ENCODE assay signal across 21 mouse cellular contexts in genomic region chr8:117309653-117310274, GRCm38 (mm10). TPM values are rescaled to one million over a fixed set of nuclear protein-coding genes. Genes with fewer than 3 reads are reported as not detected.
DNase-seq lines count a peak whose midpoint lies in the region; ATAC-seq and TF ChIP-seq lines count a peak whose summit lies in the region.
"Had no signal": no experiment of that assay in that cellular context is flagged by ENCODE, and none has a peak within 500 bp of the region (broad histone marks: within the 10 kb centered on the region; RNA-seq: fewer than 3 reads in every experiment).

No protein-coding gene starts in this region.

- no peak overlapping the region for H3K27ac ChIP-seq in kidney, embryonic 15.5 days
- 0 out of 2 replicates have a peak overlapping the region, but pooled peaks have one; percentile 0 for H3K27ac ChIP-seq in neural tube, embryonic 13.5 days (replicated peaks)
- no peak overlapping the region for H3K27ac ChIP-seq in neural tube, embryonic 15.5 days (replicated peaks)
- H3K27ac ChIP-seq in lung, embryonic 16.5 days (ENCODE audit: low read length): peak overlapping the region; percentile 48
- H3K27ac ChIP-seq in heart, adult 2 months: no peak overlapping the region
- H3K27ac ChIP-seq: forebrain, embryonic 10.5 days; hindbrain, embryonic 10.5 days; limb, embryonic 10.5 days; macrophage had no signal

- no peak for TF ChIP-seq CTCF in heart, adult 2 months (IDR thresholded peaks at IDR 0.05)

- no peaks in the 10 kb centered on the region for H3K36me3 ChIP-seq in kidney, embryonic 15.5 days
- peaks cover 3% of the 10 kb centered on the region; the same call in 1 of the 2 replicates for H3K36me3 ChIP-seq in neural tube, embryonic 13.5 days
- H3K36me3 ChIP-seq in neural tube, embryonic 15.5 days: no peaks in the 10 kb centered on the region
- no peaks in the 10 kb centered on the region for H3K36me3 ChIP-seq in lung, embryonic 16.5 days (ENCODE audit: control insufficient read depth, insufficient read depth, low read length)
- H3K36me3 ChIP-seq in heart, adult 2 months (ENCODE audit: control insufficient read depth, insufficient read depth, low read length): no peaks in the 10 kb centered on the region

- peaks cover 4% of the 10 kb centered on the region; the same call in 1 of the 2 replicates for H3K79me2 ChIP-seq in heart, adult 2 months (replicated peaks; ENCODE audit: control insufficient read depth, insufficient read depth, low read length)

- no peaks in the 10 kb centered on the region for H3K27me3 ChIP-seq in kidney, embryonic 15.5 days
- no peaks in the 10 kb centered on the region for H3K27me3 ChIP-seq in neural tube, embryonic 13.5 days
- no peaks in the 10 kb centered on the region for H3K27me3 ChIP-seq in neural tube, embryonic 15.5 days (replicated peaks)
- H3K27me3 ChIP-seq in lung, embryonic 16.5 days (ENCODE audit: control insufficient read depth, insufficient read depth, low read depth, low read length): no peaks in the 10 kb centered on the region
- H3K27me3 ChIP-seq in heart, adult 2 months (ENCODE audit: control insufficient read depth, insufficient read depth, low read length): no peaks in the 10 kb centered on the region
- H3K27me3 ChIP-seq: CH12.LX had no signal

- TF ChIP-seq POLR2A in heart, adult 2 months (IDR thresholded peaks at IDR 0.05; ENCODE audit: insufficient read depth, low read depth, low read length): no peak

- no peak overlapping the region for H3K4me3 ChIP-seq in kidney, embryonic 15.5 days (replicated peaks)
- no peak overlapping the region for H3K4me3 ChIP-seq in neural tube, embryonic 13.5 days
- no peak overlapping the region for H3K4me3 ChIP-seq in neural tube, embryonic 15.5 days (replicated peaks)
- H3K4me3 ChIP-seq in lung, embryonic 16.5 days (ENCODE audit: low read length): no peak overlapping the region
- H3K4me3 ChIP-seq in heart, adult 2 months: no peak overlapping the region
- H3K4me3 ChIP-seq: forebrain, embryonic 10.5 days; hindbrain, embryonic 10.5 days; limb, embryonic 10.5 days had no signal

- H3K4me2 ChIP-seq in kidney, embryonic 15.5 days: no peak overlapping the region
- H3K4me2 ChIP-seq in neural tube, embryonic 13.5 days: no peak overlapping the region
- no peak overlapping the region for H3K4me2 ChIP-seq in neural tube, embryonic 15.5 days
- H3K4me2 ChIP-seq in lung, embryonic 16.5 days (ENCODE audit: low read depth, low read length): no peak overlapping the region
- H3K4me2 ChIP-seq: midbrain, embryonic 11.5 days had no signal

- no peak overlapping the region for H3K9ac ChIP-seq in kidney, embryonic 15.5 days
- H3K9ac ChIP-seq in neural tube, embryonic 13.5 days: no peak overlapping the region
- no peak overlapping the region for H3K9ac ChIP-seq in neural tube, embryonic 15.5 days (replicated peaks)
- H3K9ac ChIP-seq in lung, embryonic 16.5 days (ENCODE audit: low read length): no peak overlapping the region
- H3K9ac ChIP-seq in heart, adult 2 months (ENCODE audit: low read depth, low read length): no peak overlapping the region
- H3K9ac ChIP-seq: forebrain, postnatal 0 days had no signal

- intact Hi-C loops in heart, adult 2 months (cut with DNase I): loop anchor here (5.0 kb wide), 1 partner anchor 158 kb away; no protein-coding TSS in a partner anchor

- TF ChIP-seq EP300 in heart, adult 2 months (IDR thresholded peaks at IDR 0.05; ENCODE audit: insufficient read depth, low read depth, low read length): no peak

- no peaks in the 10 kb centered on the region for H3K9me3 ChIP-seq in kidney, embryonic 15.5 days (replicated peaks)
- no peaks in the 10 kb centered on the region for H3K9me3 ChIP-seq in neural tube, embryonic 13.5 days
- no peaks in the 10 kb centered on the region for H3K9me3 ChIP-seq in neural tube, embryonic 15.5 days (replicated peaks)
- H3K9me3 ChIP-seq in lung, embryonic 16.5 days (ENCODE audit: control insufficient read depth, low read length): no peaks in the 10 kb centered on the region
- H3K9me3 ChIP-seq: forebrain, embryonic 10.5 days; hindbrain, embryonic 10.5 days; limb, embryonic 10.5 days had no signal

- WGBS in kidney, embryonic 15.5 days: 82% methylated on average over 12 of the region's 12 CpGs
- WGBS in neural tube, embryonic 13.5 days: 87% methylated on average over 12 of the region's 12 CpGs
- WGBS in neural tube, embryonic 15.5 days: 95% methylated on average over 12 of the region's 12 CpGs
- WGBS in lung, embryonic 16.5 days: 56% methylated on average over 12 of the region's 12 CpGs
- 83% methylated on average over 12 of the region's 12 CpGs for WGBS in heart, adult 2 months

- peak; percentile 82 for DNase-seq in kidney, adult 11 months
- no peak for DNase-seq in heart, adult 2 months
- no peak for DNase-seq in left cerebral cortex, adult 9 months (ENCODE audit: low spot score in 2 of 2)
- no peak for DNase-seq in cerebellum, postnatal 14 days
- DNase-seq: adrenal gland, postnatal 25 days; cerebellum, adult 11-12 months; cerebellum, postnatal 25 days; forebrain, postnatal 0 days; gastrocnemius, postnatal 36 days; right cerebral cortex, postnatal 4 days; thymus, adult 2 months had no signal

- ATAC-seq in kidney, embryonic 15.5 days (replicated peaks; ENCODE audit: low FRiP score): no peak
- ATAC-seq in neural tube, embryonic 13.5 days (ENCODE audit: low read depth): no peak
- no peak for ATAC-seq in neural tube, embryonic 15.5 days (ENCODE audit: low FRiP score)
- 0 out of 2 replicates have a peak, but pooled peaks have one; percentile 3 for ATAC-seq in lung, embryonic 16.5 days (ENCODE audit: low read depth)
- ATAC-seq: forebrain, postnatal 0 days had no signal

- peaks cover 53% of the 10 kb centered on the region for H3K4me1 ChIP-seq in kidney, embryonic 15.5 days
- peaks cover 69% of the 10 kb centered on the region for H3K4me1 ChIP-seq in neural tube, embryonic 13.5 days (replicated peaks)
- peaks cover 56% of the 10 kb centered on the region for H3K4me1 ChIP-seq in neural tube, embryonic 15.5 days
- H3K4me1 ChIP-seq in lung, embryonic 16.5 days (replicated peaks; ENCODE audit: control insufficient read depth, insufficient read depth, low read length): peaks cover 42% of the 10 kb centered on the region
- H3K4me1 ChIP-seq in heart, adult 2 months (ENCODE audit: control insufficient read depth, insufficient read depth, low read length): peaks cover 6% of the 10 kb centered on the region

RNA-seq across cellular contexts. Expression of gene Cmip, which starts 52.9 kb away (rescaled TPM):
- 20.5 and 21.8 TPM in 2 replicates for polyA plus RNA-seq in kidney, embryonic 15.5 days (2015; fragmentation: Nextera tagmentation; extraction: Ambion mirVana)
- 106 and 115 TPM in 2 replicates for polyA plus RNA-seq in neural tube, embryonic 13.5 days (2015; fragmentation: Nextera tagmentation; extraction: Ambion mirVana)
- 135 and 193 TPM in 2 replicates for polyA plus RNA-seq in neural tube, embryonic 15.5 days (2015; fragmentation: Nextera tagmentation; extraction: Ambion mirVana)
- 11.3 and 13.0 TPM in 2 replicates for polyA plus RNA-seq in lung, embryonic 16.5 days (2015; fragmentation: Nextera tagmentation; extraction: Ambion mirVana)
- total RNA-seq in heart, adult 2 months (2021): 10 to 100 TPM; 20.1 to 20.8 TPM
- polyA plus RNA-seq in heart, adult 2 months (2012; rRNA removed): 11.8 and 13.6 TPM in 2 replicates

Comparison
In these comparisons a context has a peak if more than half of its experiments do, and no peak if none do; other contexts are left out.
1. H3K27ac ChIP-seq: peak in neural tube, embryonic 13.5 days (single experiment) and lung, embryonic 16.5 days (single experiment); none in kidney, embryonic 15.5 days (single experiment), neural tube, embryonic 15.5 days (single experiment) and heart, adult 2 months (single experiment).